ENCODE assay signal across 8 mouse cellular contexts in the genomic region with DNA sequence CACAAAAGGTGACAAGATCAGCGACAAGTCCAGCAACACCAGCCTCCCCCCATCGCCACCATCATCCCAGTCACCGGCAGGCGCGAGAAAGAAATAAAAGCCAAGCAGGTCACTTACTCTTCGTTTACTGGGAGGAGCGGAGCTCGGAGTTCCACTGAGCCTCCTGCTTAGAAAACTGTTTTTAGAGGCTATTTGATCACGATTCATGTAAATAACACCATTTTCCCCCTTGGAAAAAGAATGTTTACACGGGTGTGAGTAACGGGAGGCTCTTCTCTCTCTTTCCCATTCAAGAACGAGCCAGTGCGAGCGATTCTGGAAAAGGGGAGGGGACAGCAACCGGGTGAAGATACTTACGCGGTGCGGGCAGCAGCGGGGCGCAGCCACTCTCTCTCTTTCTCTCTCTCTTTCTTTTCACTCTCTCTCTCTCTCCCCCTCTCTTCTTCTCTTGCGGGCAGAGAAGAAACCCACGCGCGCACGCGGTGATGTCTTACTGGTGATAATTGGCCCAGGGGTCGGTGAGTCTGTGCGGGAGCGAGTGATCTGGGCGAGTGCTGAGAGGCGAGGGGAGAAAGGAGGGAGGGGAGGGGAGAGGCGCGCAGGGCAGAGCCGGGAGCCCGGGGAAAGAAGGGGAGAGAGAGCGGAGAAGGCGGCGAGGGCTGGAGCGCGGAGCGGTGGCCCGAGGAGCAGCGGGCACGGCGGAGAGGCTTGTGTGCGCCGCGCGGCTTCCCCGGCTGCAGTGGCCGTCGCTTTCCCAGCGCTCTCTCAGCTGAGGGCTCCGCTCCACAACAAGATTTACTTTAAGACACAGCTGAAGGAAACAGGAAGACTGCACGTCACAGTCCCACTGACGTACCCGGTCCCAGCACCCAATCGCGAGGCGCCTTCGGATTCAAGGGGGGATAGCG. TPM values are rescaled to one million over a fixed set of nuclear protein-coding genes. Genes with fewer than 3 reads are reported as not detected.
DNase-seq lines count a peak whose midpoint lies in the region; ATAC-seq lines count a peak whose summit lies in the region.

Gene Prox1 (minus strand): TSS at position 804 of the 908 bp plus-strand sequence.

- under 1% methylated on average over 62 of the region's 62 CpGs for WGBS in forebrain, embryonic 15.5 days
- WGBS in liver, embryonic 13.5 days (ENCODE audit: insufficient replicate concordance), result under 1% methylated on average over 54 of the region's 62 CpGs
- under 1% methylated on average over 61 of the region's 62 CpGs for WGBS in neural tube, embryonic 12.5 days

- peaks cover 15% of the 10 kb centered on the region for H3K27me3 ChIP-seq in forebrain, embryonic 15.5 days
- H3K27me3 ChIP-seq in liver, embryonic 13.5 days, result peaks cover 87% of the 10 kb centered on the region
- H3K27me3 ChIP-seq in neural tube, embryonic 12.5 days (replicated peaks), result peaks cover 31% of the 10 kb centered on the region

- peaks cover 52% of the 10 kb centered on the region for H3K4me1 ChIP-seq in forebrain, embryonic 15.5 days
- peaks cover 28% of the 10 kb centered on the region for H3K4me1 ChIP-seq in liver, embryonic 13.5 days (replicated peaks)
- peaks cover 47% of the 10 kb centered on the region for H3K4me1 ChIP-seq in neural tube, embryonic 12.5 days

- H3K4me3 ChIP-seq in forebrain, embryonic 15.5 days, result peak within 1 kb of the TSS; percentile 72
- peak within 1 kb of the TSS; percentile 61 for H3K4me3 ChIP-seq in liver, embryonic 13.5 days (replicated peaks)
- peak within 1 kb of the TSS; percentile 72 for H3K4me3 ChIP-seq in neural tube, embryonic 12.5 days

- H3K9ac ChIP-seq in forebrain, embryonic 15.5 days (replicated peaks), result peak within 1 kb of the TSS; percentile 47
- peak within 1 kb of the TSS; percentile 70 for H3K9ac ChIP-seq in liver, embryonic 13.5 days
- H3K9ac ChIP-seq in neural tube, embryonic 12.5 days, result peak within 1 kb of the TSS; percentile 84

- intact Hi-C loops in heart, postnatal 25 days (cut with DNase I), result loop anchor here (5.0 to 10.0 kb wide), 3 partner anchors 43 to 525 kb away; no protein-coding TSS in a partner anchor

- H3K36me3 ChIP-seq in forebrain, embryonic 15.5 days, result no peaks in the 10 kb centered on the region
- H3K36me3 ChIP-seq in liver, embryonic 13.5 days, result no peaks in the 10 kb centered on the region
- no peaks in the 10 kb centered on the region for H3K36me3 ChIP-seq in neural tube, embryonic 12.5 days

- no peaks in the 10 kb centered on the region for H3K9me3 ChIP-seq in forebrain, embryonic 15.5 days
- no peaks in the 10 kb centered on the region for H3K9me3 ChIP-seq in liver, embryonic 13.5 days (replicated peaks)
- no peaks in the 10 kb centered on the region for H3K9me3 ChIP-seq in neural tube, embryonic 12.5 days

- peak; percentile 63 for ATAC-seq in cerebellum, adult (ENCODE audit: insufficient number of reproducible peaks, low FRiP score, low TSS enrichment)
- peak; percentile 93 for ATAC-seq in forebrain, embryonic 15.5 days (replicated peaks)
- peak; percentile 49 for ATAC-seq in liver, embryonic 13.5 days (ENCODE audit: low read depth)
- ATAC-seq in neural tube, embryonic 12.5 days (ENCODE audit: low FRiP score, low read depth), result peak; percentile 83

- H3K27ac ChIP-seq in forebrain, embryonic 15.5 days (replicated peaks), result peak within 1 kb of the TSS; percentile 89
- peak within 1 kb of the TSS; percentile 78 for H3K27ac ChIP-seq in liver, embryonic 13.5 days
- peak within 1 kb of the TSS; percentile 89 for H3K27ac ChIP-seq in neural tube, embryonic 12.5 days

- H3K4me2 ChIP-seq in forebrain, embryonic 15.5 days (replicated peaks), result peak within 1 kb of the TSS; percentile 85
- peak within 1 kb of the TSS; percentile 64 for H3K4me2 ChIP-seq in liver, embryonic 13.5 days
- H3K4me2 ChIP-seq in neural tube, embryonic 12.5 days (replicated peaks), result peak within 1 kb of the TSS; percentile 83

- peak; percentile 94 for DNase-seq in Muller cell, postnatal 12 days (ENCODE audit: inconsistent ontology term)
- peak; percentile 69 for DNase-seq in heart, postnatal 25 days (ENCODE audit: low spot score)
- DNase-seq in kidney, postnatal 36 days, result peak; percentile 76 to 78
- peak; percentile 30 for DNase-seq in liver, embryonic 13.5 days
- no peak for DNase-seq in c-Kit-positive CD71-positive TER-119-positive erythroid progenitor cells, embryonic 14.5 days (ENCODE audit: low spot score)

RNA-seq across cellular contexts. Expression of gene Prox1, which starts in this region (rescaled TPM):
- 10.1 and 13.1 TPM in 2 replicates for polyA plus RNA-seq in forebrain, embryonic 15.5 days (2015; fragmentation: Nextera tagmentation; extraction: Ambion mirVana)
- 10 to 100 TPM; 48.8 to 48.9 TPM for total RNA-seq in heart, postnatal 25 days (2021)
- polyA plus RNA-seq in liver, embryonic 13.5 days (2015; fragmentation: Nextera tagmentation; extraction: Ambion mirVana), result 4.1 and 6.4 TPM in 2 replicates
- 17.7 and 18.6 TPM in 2 replicates for polyA plus RNA-seq in neural tube, embryonic 12.5 days (2016; fragmentation: Nextera tagmentation; extraction: Ambion mirVana)
